Mouse (Mus musculus): Measurements from ENCODE around the gene 9530068E07Rik.

The 9530068E07Rik gene

DNA sequence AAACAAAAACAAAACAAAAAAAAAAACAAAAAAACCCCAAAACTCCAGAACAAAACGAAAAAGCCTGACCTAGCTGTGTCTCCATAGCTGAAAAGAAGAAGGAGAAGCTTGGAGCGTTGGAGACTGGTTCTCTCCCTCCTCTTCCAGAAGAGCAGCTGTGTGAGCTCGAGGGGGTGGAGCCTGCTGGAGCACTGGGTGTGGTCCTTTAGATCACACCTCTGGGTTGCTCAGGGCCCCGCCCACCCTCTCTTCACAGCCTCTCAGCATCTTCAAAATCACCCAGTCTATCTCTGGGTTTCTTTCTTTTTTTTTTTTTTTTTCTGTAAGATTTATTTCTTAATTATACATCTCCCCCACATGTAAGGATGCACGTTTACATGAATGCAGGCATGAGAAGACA is 23.0 kb downstream of the 9530068E07Rik start:
- in situ Hi-C loops (cut with MboI; ENCODE audit: unreplicated experiment in 2 of 2), result loop anchor here in 1 of 2 experiments (25.0 kb wide), 2 partner anchors 993 to 1157 kb away; partner anchors contain the start of genes BC049762, Clk4 and Leap2

DNA sequence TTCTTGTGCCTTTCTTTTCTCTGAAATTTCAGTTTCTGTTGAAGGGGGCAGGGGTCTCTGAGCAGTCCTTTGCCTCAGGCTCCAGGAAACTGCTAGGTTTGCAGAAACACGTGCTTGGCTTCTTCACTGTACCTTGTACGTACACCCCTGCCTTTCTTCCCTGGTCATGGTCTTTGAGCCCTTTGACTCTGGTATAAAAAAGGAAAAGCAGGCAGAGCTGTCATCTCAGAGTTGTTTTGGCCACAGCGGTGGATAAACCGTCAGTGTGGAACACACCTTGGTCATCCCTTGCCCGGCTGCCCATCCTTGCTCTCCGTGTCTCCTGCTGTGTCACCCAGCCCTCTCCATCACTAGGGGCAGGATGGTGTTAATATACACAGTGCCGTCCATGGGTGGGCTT is 23.6 kb downstream of the 9530068E07Rik start:
- in situ Hi-C loops (cut with MboI; ENCODE audit: unreplicated experiment in 2 of 2), result loop anchor here (5.0 to 25.0 kb wide), 4 partner anchors 837 to 1315 kb away; partner anchors contain the start of genes BC049762 (in 1 of the 2), Clk4 (in 1 of the 2) and Leap2 (in 1 of the 2)

DNA sequence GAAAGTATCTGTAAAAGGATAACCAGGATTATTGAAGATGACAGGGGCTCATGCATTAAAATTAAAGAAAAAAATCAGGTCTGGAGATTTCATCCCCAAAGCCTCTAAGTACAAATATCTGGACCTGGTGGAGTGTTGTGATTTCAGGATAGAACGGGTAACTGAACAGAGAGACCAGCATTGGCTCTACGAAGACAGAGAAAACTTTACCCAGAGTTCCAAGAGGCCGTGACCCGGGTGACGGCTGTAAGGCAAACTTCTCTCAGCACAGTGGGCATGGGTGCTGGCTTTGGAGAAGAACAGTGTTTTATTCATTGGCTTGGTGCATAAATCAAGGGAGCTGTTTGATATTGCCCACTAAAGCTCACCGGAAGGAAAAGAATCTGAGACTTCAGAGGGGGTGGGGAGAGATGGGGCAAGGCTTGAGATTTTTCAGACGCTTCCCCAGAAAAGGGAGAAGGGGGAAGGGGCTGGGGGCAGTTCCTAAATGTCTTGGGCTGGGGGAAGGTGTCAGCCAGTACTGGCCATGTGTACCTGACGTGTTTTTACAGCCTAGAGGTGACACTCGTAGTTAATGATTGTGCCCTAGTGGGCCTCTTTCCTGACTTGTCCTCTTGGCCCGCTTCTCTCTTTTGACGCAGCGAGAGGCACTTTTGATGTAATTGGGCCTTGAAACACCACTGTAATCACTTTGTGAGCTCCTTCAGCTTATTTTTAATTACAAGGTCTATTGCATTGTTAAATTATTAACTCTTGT is 24.2 kb downstream of the 9530068E07Rik start:
- in situ Hi-C loops (cut with MboI; ENCODE audit: unreplicated experiment in 2 of 2), result loop anchor here (5.0 to 25.0 kb wide), 4 partner anchors 837 to 1314 kb away; partner anchors contain the start of genes BC049762 (in 1 of the 2), Clk4 (in 1 of the 2) and Leap2 (in 1 of the 2)

DNA sequence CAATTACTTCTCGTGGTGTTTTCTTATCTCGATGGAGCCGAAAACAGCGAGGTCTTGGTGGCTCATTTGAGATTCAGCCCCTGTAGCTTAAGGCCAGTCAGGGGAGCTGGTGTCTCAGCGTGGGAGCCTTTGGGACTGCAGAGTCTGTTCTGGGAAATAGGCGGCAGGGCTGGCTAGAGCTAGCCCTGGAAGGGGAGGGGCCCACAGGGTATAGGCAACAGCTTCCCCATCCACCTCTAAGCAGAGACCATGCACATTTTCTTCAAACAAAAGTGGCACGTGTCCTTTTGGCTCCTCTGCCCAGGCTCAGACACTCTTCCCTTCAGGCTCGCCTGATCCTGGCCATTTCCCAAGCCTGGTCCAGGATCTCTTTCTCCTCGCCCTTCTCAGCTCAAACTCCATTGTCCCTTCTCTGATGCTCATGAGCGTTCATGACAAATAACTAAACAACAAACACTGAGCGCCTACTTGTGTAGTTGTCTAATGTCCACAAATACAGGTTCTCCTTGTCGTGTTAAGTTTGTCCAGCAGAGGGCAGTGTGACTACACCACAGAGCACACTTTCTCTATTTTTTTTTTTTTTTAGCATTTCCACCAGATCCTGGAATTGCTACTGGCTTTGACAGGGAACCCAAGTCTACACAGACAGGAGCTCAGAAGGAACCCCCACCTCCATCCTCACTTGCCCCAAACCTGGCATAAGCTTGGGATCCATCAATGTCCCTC is 25.0 kb downstream of the 9530068E07Rik start:
- in situ Hi-C loops (cut with MboI; ENCODE audit: unreplicated experiment in 2 of 2), result loop anchor here (5.0 to 25.0 kb wide), 4 partner anchors 836 to 1314 kb away; partner anchors contain the start of genes BC049762 (in 1 of the 2), Clk4 (in 1 of the 2) and Leap2 (in 1 of the 2)

DNA sequence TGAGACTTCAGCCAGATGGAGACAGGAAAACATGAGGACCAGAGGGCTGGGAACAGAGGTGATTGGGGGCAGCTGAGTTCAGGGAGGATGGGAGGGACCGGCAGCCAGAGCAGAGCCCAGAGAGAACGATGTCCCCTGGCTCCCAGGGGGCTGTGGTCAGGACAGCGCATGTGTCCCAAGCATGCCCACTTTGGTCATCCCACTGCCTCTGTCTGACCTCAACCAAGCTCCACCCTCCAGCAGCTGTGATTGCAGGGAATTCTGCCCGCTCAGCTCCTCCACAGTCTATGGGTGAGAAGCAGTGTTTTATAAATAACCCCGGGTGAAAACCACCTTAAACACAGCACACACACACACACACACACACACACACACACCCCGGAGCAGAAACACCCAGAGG is 33.2 kb downstream of the 9530068E07Rik start:
- in situ Hi-C loops (cut with MboI; ENCODE audit: unreplicated experiment in 2 of 2), result loop anchor here in 1 of 2 experiments (10.0 to 25.0 kb wide), 2 partner anchors 1305 to 1483 kb away; no protein-coding TSS in a partner anchor

DNA sequence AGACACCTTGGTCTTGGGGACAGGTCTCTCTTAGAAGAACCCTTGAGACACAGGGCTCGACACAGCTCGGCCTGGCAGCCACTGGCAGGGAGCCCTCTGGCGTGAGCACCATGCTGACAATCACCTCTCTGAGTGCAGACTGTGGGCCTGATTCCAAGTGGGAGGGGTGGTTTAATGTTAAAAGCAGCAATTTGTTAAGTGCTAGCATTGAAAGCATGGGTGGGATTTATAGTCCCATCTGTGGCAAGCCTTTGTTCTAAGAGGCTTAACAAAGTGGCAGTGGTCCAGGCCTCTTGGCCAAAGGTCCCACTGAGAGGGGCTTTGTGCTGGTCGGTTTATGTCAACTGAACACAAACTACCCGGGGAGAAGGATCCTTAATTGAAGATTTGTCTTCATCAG is 35.4 kb downstream of the 9530068E07Rik start:
- in situ Hi-C loops (cut with MboI; ENCODE audit: unreplicated experiment in 2 of 2), result loop anchor here in 1 of 2 experiments (25.0 kb wide), 1 partner anchor 1481 kb away; no protein-coding TSS in a partner anchor

- in situ Hi-C loops (cut with MboI; ENCODE audit: unreplicated experiment in 2 of 2), result loop anchor here in 1 of 2 experiments (25.0 kb wide), 1 partner anchor 1480 kb away; no protein-coding TSS in a partner anchor
These were observed 35.9 kb downstream of the 9530068E07Rik start for GRCm38 (mm10) chr11:52432148-52432547.

GRCm38 (mm10) chr11:52433076-52433796 is 37.0 kb downstream of the 9530068E07Rik start:
- in situ Hi-C loops (cut with MboI; ENCODE audit: unreplicated experiment in 2 of 2), result loop anchor here in 1 of 2 experiments (25.0 kb wide), 1 partner anchor 1479 kb away; no protein-coding TSS in a partner anchor

- in situ Hi-C loops (cut with MboI; ENCODE audit: unreplicated experiment in 2 of 2), result loop anchor here in 1 of 2 experiments (25.0 kb wide), 1 partner anchor 1479 kb away; no protein-coding TSS in a partner anchor
These were observed 37.6 kb downstream of the 9530068E07Rik start for GRCm38 (mm10) chr11:52433797-52434195.

GRCm38 (mm10) chr11:52435466-52435865 is 39.2 kb downstream of the 9530068E07Rik start:
- in situ Hi-C loops (cut with MboI; ENCODE audit: unreplicated experiment in 2 of 2), result loop anchor here in 1 of 2 experiments (25.0 kb wide), 1 partner anchor 1477 kb away; no protein-coding TSS in a partner anchor

GRCm38 (mm10) chr11:52437123-52437522 is 40.9 kb downstream of the 9530068E07Rik start:
- in situ Hi-C loops (cut with MboI; ENCODE audit: unreplicated experiment in 2 of 2), result loop anchor here in 1 of 2 experiments (25.0 kb wide), 1 partner anchor 1475 kb away; no protein-coding TSS in a partner anchor

GRCm38 (mm10) chr11:52441096-52441495 is 44.9 kb downstream of the 9530068E07Rik start:
- in situ Hi-C loops (cut with MboI; ENCODE audit: unreplicated experiment in 2 of 2), result loop anchor here in 1 of 2 experiments (25.0 kb wide), 1 partner anchor 1471 kb away; no protein-coding TSS in a partner anchor

GRCm38 (mm10) chr11:52447242-52447641 is 51.0 kb downstream of the 9530068E07Rik start:
- in situ Hi-C loops (cut with MboI; ENCODE audit: unreplicated experiment in 2 of 2), result loop anchor here in 1 of 2 experiments (25.0 kb wide), 1 partner anchor 1465 kb away; no protein-coding TSS in a partner anchor

DNA sequence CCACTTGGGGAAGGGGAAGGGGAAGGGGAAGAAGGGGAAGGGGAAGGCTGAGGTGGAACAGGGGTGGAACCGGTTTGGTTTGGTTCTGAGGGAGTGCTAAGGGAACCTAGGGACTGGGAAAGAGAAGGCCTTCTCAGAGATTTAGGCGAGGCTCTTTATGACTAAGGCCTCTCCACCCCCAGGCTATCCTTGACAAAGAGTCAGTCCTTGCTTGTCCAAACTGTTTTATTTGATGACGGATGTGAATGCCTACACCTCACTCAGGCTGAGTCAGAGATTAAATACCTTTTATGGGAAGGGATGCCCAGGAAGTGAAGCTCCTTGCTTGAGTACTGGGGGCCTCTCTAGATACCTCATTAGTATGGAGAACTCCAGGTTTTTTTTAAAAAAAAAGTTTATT is 52.8 kb downstream of the 9530068E07Rik start:
- in situ Hi-C loops (cut with MboI; ENCODE audit: unreplicated experiment in 2 of 2), result loop anchor here in 1 of 2 experiments (25.0 kb wide), 1 partner anchor 1463 kb away; no protein-coding TSS in a partner anchor

DNA sequence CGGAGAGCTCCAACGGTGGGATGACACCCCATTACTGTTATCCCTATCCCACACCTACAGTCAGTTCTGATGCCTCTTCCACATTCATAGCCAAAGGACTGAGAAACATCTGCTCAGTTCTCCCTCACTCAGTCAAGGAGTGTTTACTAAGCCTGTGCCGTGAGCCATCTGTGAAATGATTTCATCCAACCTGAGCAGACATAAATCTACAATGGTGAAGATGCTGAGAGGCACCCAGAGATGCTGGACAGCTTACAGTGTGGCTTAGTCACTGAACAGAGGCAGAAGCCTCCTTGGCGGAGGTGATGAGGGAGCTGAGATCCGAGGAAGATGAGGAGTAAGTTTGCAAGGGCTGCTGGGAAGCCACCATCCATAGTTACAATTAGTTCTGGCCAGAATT is 62.1 kb downstream of the 9530068E07Rik start:
- in situ Hi-C loops (cut with MboI; ENCODE audit: unreplicated experiment in 2 of 2), result no loop called here
